Mouse (Mus musculus) bone marrow macrophage, adult 2 months (primary cell): ENCODE data around the gene St8sia1.
"Not testable (repeated sequence)": the region's sequence is repeated elsewhere in the genome, so short reads cannot be mapped to it uniquely, and the experiment has no call there.

Experiments
- CTCF ChIP-seq: IDR thresholded peaks from 2 replicates; pipeline ENCODE4 v1.5.1; 2012; ENCODE audit warnings: low read depth, mild to moderate bottlenecking, low read length, moderate library complexity
- POLR2A ChIP-seq: IDR thresholded peaks from 2 replicates; pipeline ENCODE4 v1.6.1; 2012; ENCODE audit warnings: mild to moderate bottlenecking, low read depth, low read length, borderline replicate concordance

- not testable (repeated sequence) for TF ChIP-seq POLR2A, CTCF
Measured at GRCm38 (mm10) chr6:142986706-142987105, 22.5 kb upstream of the St8sia1 start.
